Mouse (Mus musculus): Measurements from ENCODE around the gene Bean1.

DNA sequence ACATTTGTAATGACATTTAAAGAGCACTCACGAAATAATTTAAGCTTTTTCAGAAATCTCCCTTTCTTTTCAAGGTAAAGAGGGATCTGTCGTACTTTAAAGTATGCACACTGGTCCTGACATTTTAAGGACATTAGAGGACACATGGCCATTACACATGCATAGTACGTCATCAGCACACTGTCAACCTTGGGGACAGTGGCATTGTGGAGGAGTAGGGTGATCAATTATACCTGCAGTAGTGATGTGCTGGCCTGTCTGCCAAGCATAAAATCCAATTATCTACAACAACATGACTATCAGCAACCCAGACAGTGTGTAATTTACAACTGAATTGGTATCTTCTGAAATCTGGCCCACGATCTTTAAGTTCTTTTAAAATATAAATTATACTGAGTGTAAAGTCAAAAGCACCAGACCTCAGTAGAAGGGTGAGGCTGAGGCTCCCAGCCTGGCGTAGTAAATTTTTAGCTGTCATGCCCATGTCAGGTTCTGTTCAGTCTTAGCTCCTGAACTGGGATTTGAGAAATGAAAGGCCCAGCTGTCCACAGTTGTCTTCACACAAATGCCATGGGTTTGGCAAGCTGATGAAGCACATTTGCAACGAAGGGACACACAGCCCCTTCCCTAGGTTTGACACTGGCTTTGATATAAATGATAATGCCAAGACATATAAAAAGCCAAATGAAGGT is 20.7 kb downstream of the Bean1 start:
- TF ChIP-seq MAFK (IDR thresholded peaks at IDR 0.05; ENCODE audit: insufficient read depth, low read depth, low read length) (no peak), HCFC1 (IDR thresholded peaks at IDR 0.05; ENCODE audit: borderline replicate concordance, insufficient read depth, low read length) (no peak), ZNF384 (IDR thresholded peaks at IDR 0.05; ENCODE audit: low read depth, low read length) (no peak), ZC3H11A (IDR thresholded peaks at IDR 0.05; ENCODE audit: borderline replicate concordance, low read depth, low read length) (no peak), CHD2 (IDR thresholded peaks at IDR 0.05; ENCODE audit: low read depth, low read length) (no peak)
